Mouse (Mus musculus): Measurements from ENCODE around the gene Cdkal1. TPM values are rescaled to one million over a fixed set of nuclear protein-coding genes. Genes with fewer than 3 reads are reported as not detected.

Cdkal1 gene
- polyA plus RNA-seq, 1 experiment from 2014 or later: 8.7 TPM

GRCm38 (mm10) chr13:29196798-29197498 lies 658.5 kb downstream of the Cdkal1 start:
- DNase-seq: no peak
- TF ChIP-seq CTCF (IDR thresholded peaks at IDR 0.05; ENCODE audit: low read depth) (no peak), EP300 (IDR thresholded peaks at IDR 0.05; ENCODE audit: low read depth) (no peak)

DNA sequence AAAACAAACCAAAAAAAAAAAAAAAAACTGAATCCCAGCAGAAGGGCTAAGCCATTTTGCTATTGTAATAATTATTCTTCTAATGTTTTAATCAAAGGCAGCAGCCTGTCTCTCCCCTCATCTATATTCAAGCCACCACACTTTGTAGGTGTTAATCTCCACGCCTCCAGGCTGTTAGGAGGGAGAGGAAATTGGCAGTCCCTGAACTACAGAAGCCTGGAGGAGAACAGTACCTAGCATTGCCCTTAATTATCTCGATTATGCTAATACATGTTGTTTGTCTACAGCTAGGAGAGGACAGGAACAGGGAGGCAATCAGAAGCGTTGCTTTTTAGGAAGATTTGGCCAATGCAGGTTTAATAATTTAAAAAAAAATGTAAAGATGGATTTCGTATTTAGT lies 659.8 kb downstream of the Cdkal1 start:
- Histone ChIP-seq H3K4me3 (ENCODE audit: low read depth, low read length) (no peak overlapping the region), H3K9ac (replicated peaks) (no peak overlapping the region), H3K9me3 (ENCODE audit: low read length) (no peaks in the 10 kb centered on the region), H3K4me1 (ENCODE audit: insufficient read depth) (no peaks in the 10 kb centered on the region), H3K27me3 (ENCODE audit: insufficient read depth, low read length) (no peaks in the 10 kb centered on the region), H3K27ac (ENCODE audit: low read depth) (no peak overlapping the region), H3K36me3 (replicated peaks; ENCODE audit: insufficient read depth, low read length) (no peaks in the 10 kb centered on the region), H3K4me2 (ENCODE audit: low read depth, low read length) (no peak overlapping the region)
- no peak for TF ChIP-seq CTCF (IDR thresholded peaks at IDR 0.05; ENCODE audit: low read depth)
- TF ChIP-seq EP300 (IDR thresholded peaks at IDR 0.05; ENCODE audit: low read depth): no peak
- DNase-seq (no peak), ATAC-seq (no peak)
- WGBS (ENCODE audit: insufficient replicate concordance): 63% methylated on average over 4 of the region's 4 CpGs

More at GRCm38 (mm10) chr13:29196798-29197498, 658.5 kb downstream of the Cdkal1 start:
- Histone ChIP-seq H3K4me2 (ENCODE audit: low read depth, low read length) (no peak overlapping the region), H3K27ac (ENCODE audit: low read depth) (no peak overlapping the region), H3K36me3 (replicated peaks; ENCODE audit: insufficient read depth, low read length) (no peaks in the 10 kb centered on the region), H3K4me3 (ENCODE audit: low read depth, low read length) (no peak overlapping the region), H3K9ac (replicated peaks) (no peak overlapping the region), H3K9me3 (ENCODE audit: low read length) (no peaks in the 10 kb centered on the region), H3K4me1 (ENCODE audit: insufficient read depth) (no peaks in the 10 kb centered on the region), H3K27me3 (ENCODE audit: insufficient read depth, low read length) (no peaks in the 10 kb centered on the region)
- no peak for ATAC-seq
- WGBS (ENCODE audit: insufficient replicate concordance): 49% methylated on average over 9 of the region's 9 CpGs

DNA sequence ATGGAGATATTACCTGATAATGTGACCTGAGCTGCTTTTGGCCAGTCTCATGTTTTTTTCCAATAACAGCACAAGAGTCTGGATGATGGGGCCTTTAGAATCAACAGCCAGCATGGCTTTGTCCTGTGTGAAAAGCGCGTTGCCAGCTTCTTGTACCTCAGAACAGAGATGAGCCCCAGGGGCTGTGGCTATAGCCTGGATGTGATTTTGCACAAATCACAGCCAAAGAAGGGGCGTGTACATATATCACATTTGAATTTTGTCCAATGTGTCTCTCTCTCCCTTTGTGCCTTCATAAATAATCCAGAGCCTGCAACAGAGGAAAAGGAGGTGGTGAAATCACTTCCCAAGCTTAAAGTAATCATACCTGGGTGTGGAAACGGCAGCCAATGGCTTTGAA lies 660.5 kb downstream of the Cdkal1 start:
- no peak overlapping the region for H3K4me3 ChIP-seq (ENCODE audit: low read depth, low read length)
- H3K9ac ChIP-seq (replicated peaks): no peak overlapping the region
- TF ChIP-seq CTCF (IDR thresholded peaks at IDR 0.05; ENCODE audit: low read depth) (no peak), EP300 (IDR thresholded peaks at IDR 0.05; ENCODE audit: low read depth) (no peak)
- no peaks in the 10 kb centered on the region for H3K36me3 ChIP-seq (replicated peaks; ENCODE audit: insufficient read depth, low read length)
- no peak for ATAC-seq
- DNase-seq: no peak
- no peak overlapping the region for H3K4me2 ChIP-seq (ENCODE audit: low read depth, low read length)
- no peak overlapping the region for H3K27ac ChIP-seq (ENCODE audit: low read depth)
- no peaks in the 10 kb centered on the region for H3K9me3 ChIP-seq (ENCODE audit: low read length)
- H3K4me1 ChIP-seq (ENCODE audit: insufficient read depth): no peaks in the 10 kb centered on the region
- H3K27me3 ChIP-seq (ENCODE audit: insufficient read depth, low read length): no peaks in the 10 kb centered on the region
- WGBS (ENCODE audit: insufficient replicate concordance): 79% methylated on average over 4 of the region's 4 CpGs

DNA sequence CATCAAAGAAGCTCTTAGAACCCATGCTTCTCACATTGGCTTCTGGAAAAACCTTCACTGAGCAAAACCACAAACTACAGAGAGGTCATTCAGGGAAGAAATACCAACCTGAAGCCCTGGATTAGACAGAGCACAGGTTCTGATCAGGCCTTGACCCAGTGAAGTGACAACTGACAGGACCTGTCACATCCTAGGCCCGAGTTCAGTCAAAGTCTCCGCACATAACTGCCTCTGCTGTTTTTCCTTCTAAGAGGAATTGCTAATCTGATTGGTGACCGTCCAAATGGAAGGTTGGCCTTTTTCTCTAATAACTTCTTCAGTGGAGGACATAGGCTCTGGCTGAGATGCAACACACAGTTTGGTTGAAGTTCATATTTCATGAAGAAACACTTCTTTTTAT lies 662.8 kb downstream of the Cdkal1 start:
- H3K27me3 ChIP-seq (ENCODE audit: insufficient read depth, low read length): no peaks in the 10 kb centered on the region
- H3K9ac ChIP-seq (replicated peaks): no peak overlapping the region
- no peaks in the 10 kb centered on the region for H3K4me1 ChIP-seq (ENCODE audit: insufficient read depth)
- H3K4me2 ChIP-seq (ENCODE audit: low read depth, low read length): no peak overlapping the region
- H3K4me3 ChIP-seq (ENCODE audit: low read depth, low read length): no peak overlapping the region
- WGBS (ENCODE audit: insufficient replicate concordance): 72% methylated on average over 3 of the region's 3 CpGs
- H3K9me3 ChIP-seq (ENCODE audit: low read length): no peaks in the 10 kb centered on the region
- TF ChIP-seq CTCF (IDR thresholded peaks at IDR 0.05; ENCODE audit: low read depth) (no peak), EP300 (IDR thresholded peaks at IDR 0.05; ENCODE audit: low read depth) (no peak)
- no peak for DNase-seq
- no peak for ATAC-seq
- H3K36me3 ChIP-seq (replicated peaks; ENCODE audit: insufficient read depth, low read length): no peaks in the 10 kb centered on the region
- H3K27ac ChIP-seq (ENCODE audit: low read depth): no peak overlapping the region

- Histone ChIP-seq H3K4me2 (ENCODE audit: low read depth, low read length) (no peak overlapping the region), H3K9me3 (ENCODE audit: low read length) (no peaks in the 10 kb centered on the region), H3K27ac (ENCODE audit: low read depth) (no peak overlapping the region), H3K9ac (replicated peaks) (no peak overlapping the region), H3K4me3 (ENCODE audit: low read depth, low read length) (no peak overlapping the region), H3K27me3 (ENCODE audit: insufficient read depth, low read length) (no peaks in the 10 kb centered on the region), H3K4me1 (ENCODE audit: insufficient read depth) (no peaks in the 10 kb centered on the region), H3K36me3 (replicated peaks; ENCODE audit: insufficient read depth, low read length) (no peaks in the 10 kb centered on the region)
- no peak for TF ChIP-seq CTCF (IDR thresholded peaks at IDR 0.05; ENCODE audit: low read depth)
- TF ChIP-seq EP300 (IDR thresholded peaks at IDR 0.05; ENCODE audit: low read depth): no peak
- ATAC-seq (no peak), DNase-seq (no peak)
- 73% methylated on average over 7 of the region's 7 CpGs for WGBS (ENCODE audit: insufficient replicate concordance)
These were observed 664.9 kb downstream of the Cdkal1 start for GRCm38 (mm10) chr13:29190548-29190947.

DNA sequence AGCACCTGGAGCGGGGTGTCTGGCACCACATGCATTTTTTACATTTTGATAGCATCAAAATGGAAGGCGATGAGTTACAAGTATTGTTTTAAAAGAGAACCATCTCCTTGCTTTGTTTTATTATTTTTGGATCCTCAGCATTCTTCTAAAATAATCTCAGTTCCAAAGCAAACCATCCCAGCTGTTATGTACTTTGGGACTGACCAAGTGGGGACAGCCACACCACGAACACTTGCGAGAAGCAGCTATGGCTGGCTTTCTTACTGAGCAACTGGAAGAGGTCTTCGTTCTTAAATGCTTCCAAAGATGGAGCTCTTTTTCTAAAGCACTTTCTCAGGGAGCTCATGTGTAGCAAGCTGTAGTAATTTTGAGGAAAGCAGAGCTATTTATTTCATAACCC lies 668.7 kb downstream of the Cdkal1 start:
- H3K27ac ChIP-seq (ENCODE audit: low read depth): no peak overlapping the region
- no peak overlapping the region for H3K9ac ChIP-seq (replicated peaks)
- 81% methylated on average over 5 of the region's 5 CpGs for WGBS (ENCODE audit: insufficient replicate concordance)
- ATAC-seq (no peak), DNase-seq (no peak)
- no peaks in the 10 kb centered on the region for H3K36me3 ChIP-seq (replicated peaks; ENCODE audit: insufficient read depth, low read length)
- no peaks in the 10 kb centered on the region for H3K4me1 ChIP-seq (ENCODE audit: insufficient read depth)
- no peaks in the 10 kb centered on the region for H3K9me3 ChIP-seq (ENCODE audit: low read length)
- TF ChIP-seq CTCF (IDR thresholded peaks at IDR 0.05; ENCODE audit: low read depth): no peak
- TF ChIP-seq EP300 (IDR thresholded peaks at IDR 0.05; ENCODE audit: low read depth): no peak
- no peak overlapping the region for H3K4me2 ChIP-seq (ENCODE audit: low read depth, low read length)
- H3K4me3 ChIP-seq (ENCODE audit: low read depth, low read length): no peak overlapping the region
- H3K27me3 ChIP-seq (ENCODE audit: insufficient read depth, low read length): no peaks in the 10 kb centered on the region

Data from liver, postnatal 0 days (tissue).